Mouse (Mus musculus): ENCODE measurements around the gene Gprin1. TPM values are rescaled to one million over a fixed set of nuclear protein-coding genes. Genes with fewer than 3 reads are reported as not detected.

Gene Gprin1
- polyA plus RNA-seq (2021; fragmentation: Nextera tagmentation): 13.2 and 13.9 TPM in 2 replicates
- long read RNA-seq, experiment 1, full-length matches to known transcripts: 1 of 16 reads
- long read RNA-seq, experiment 1, partial matches to known transcripts: 0 of 16 reads
- long read RNA-seq, experiment 1, other reads (novel, unspliced or antisense): 15 of 16 reads
- long read RNA-seq, experiment 2, full-length matches to known transcripts: 30 of 37 reads
- long read RNA-seq, experiment 2, partial matches to known transcripts: 0 of 37 reads
- long read RNA-seq, experiment 2, other reads (novel, unspliced or antisense): 7 of 37 reads

GRCm38 (mm10) chr13:54749864-54750411 lies at the start of gene Gprin1:
Gene Gprin1 (minus strand): TSS chr13:54749874.

GRCm38 (mm10) chr13:54788740-54789560 lies 39.3 kb upstream of the Gprin1 start, which contains the start of gene Tspan17:
Gene Tspan17 (plus strand): TSS chr13:54789377.

GRCm38 (mm10) chr13:54783698-54784097 lies 34.0 kb upstream of the Gprin1 start, which contains the start of gene Eif4e1b:
Gene Eif4e1b (plus strand): TSS chr13:54783998.

GRCm38 (mm10) chr13:54766192-54766768 lies 16.6 kb upstream of the Gprin1 start, which contains the start of gene Sncb:
Gene Sncb (minus strand): TSS chr13:54766595.

GRCm38 (mm10) chr13:54701243-54701642 lies 48.4 kb downstream of the Gprin1 start, which contains the start of gene Cdhr2:
Gene Cdhr2 (plus strand): TSS chr13:54701461.

GRCm38 (mm10) chr13:54693558-54694347 lies 55.9 kb downstream of the Gprin1 start, which contains the start of gene Rnf44:
Gene Rnf44 (minus strand): TSS chr13:54693907.

Other genes starting within 250 kb of the Gprin1 start
- gene Simc1, start 246.1 kb downstream of the Gprin1 start, polyA plus RNA-seq (2021; fragmentation: Nextera tagmentation): 5.1 and 5.4 TPM in 2 replicates
- gene 4833439L19Rik, start 184.4 kb downstream of the Gprin1 start, polyA plus RNA-seq (2021; fragmentation: Nextera tagmentation): 191 and 227 TPM in 2 replicates
- gene Arl10, start 174.9 kb downstream of the Gprin1 start, polyA plus RNA-seq (2021; fragmentation: Nextera tagmentation): 44.6 and 50.0 TPM in 2 replicates
- gene Nop16, start 159.8 kb downstream of the Gprin1 start, polyA plus RNA-seq (2021; fragmentation: Nextera tagmentation): 28.3 and 31.3 TPM in 2 replicates
- gene Higd2a, start 159.7 kb downstream of the Gprin1 start, polyA plus RNA-seq (2021; fragmentation: Nextera tagmentation): 514 and 522 TPM in 2 replicates
- 270 and 276 TPM in 2 replicates for gene Cltb, start 138.5 kb downstream of the Gprin1 start, polyA plus RNA-seq (2021; fragmentation: Nextera tagmentation)
- 44.0 and 57.8 TPM in 2 replicates for gene Faf2, start 128.1 kb downstream of the Gprin1 start, polyA plus RNA-seq (2021; fragmentation: Nextera tagmentation)
- gene Rnf44, start 56.0 kb downstream of the Gprin1 start, polyA plus RNA-seq (2021; fragmentation: Nextera tagmentation): 99.6 and 131 TPM in 2 replicates
- gene Cdhr2, start 48.4 kb downstream of the Gprin1 start, polyA plus RNA-seq (2021; fragmentation: Nextera tagmentation): 0.13 and 0.20 TPM in 2 replicates
- gene Sncb, start 16.7 kb upstream of the Gprin1 start, polyA plus RNA-seq (2021; fragmentation: Nextera tagmentation): 45.5 and 70.1 TPM in 2 replicates
- not detected in 2 replicates for gene Eif4e1b, start 34.1 kb upstream of the Gprin1 start, polyA plus RNA-seq (2021; fragmentation: Nextera tagmentation)
- 121 and 122 TPM in 2 replicates for gene Tspan17, start 39.5 kb upstream of the Gprin1 start, polyA plus RNA-seq (2021; fragmentation: Nextera tagmentation)
- gene Unc5a, start 199.5 kb upstream of the Gprin1 start, polyA plus RNA-seq (2021; fragmentation: Nextera tagmentation): 24.8 and 32.8 TPM in 2 replicates

Data from layer of hippocampus, adult 6 months (tissue).